Mouse (Mus musculus) cerebellum, adult (tissue): ENCODE measurements around the gene Comt.

Experiments
- ATAC-seq: cut with Nextera tagmentation; 2 replicates; pipeline ENCODE4 v1.9.2; 2017; ENCODE audit warnings: mild to moderate bottlenecking, moderate library complexity, mixed read lengths; ENCODE audit not compliant: insufficient number of reproducible peaks, low FRiP score, low TSS enrichment

Gene Comt

GRCm38 (mm10) chr16:18413032-18413816 is 13.4 kb downstream of the Comt start:
- no peak for ATAC-seq

GRCm38 (mm10) chr16:18411802-18412476 is 14.7 kb downstream of the Comt start:
- peak; percentile 57; the same call in 1 of the 2 replicates for ATAC-seq

GRCm38 (mm10) chr16:18411026-18411649 is 15.5 kb downstream of the Comt start:
- ATAC-seq, result peak; percentile 32; the same call in 1 of the 2 replicates

- no peak for ATAC-seq
Observed at GRCm38 (mm10) chr16:18410418-18410817, 16.2 kb downstream of the Comt start.

GRCm38 (mm10) chr16:18409776-18410175 is 16.9 kb downstream of the Comt start:
- ATAC-seq, result no peak

- no peak for ATAC-seq
Observed at GRCm38 (mm10) chr16:18407912-18408311, 18.7 kb downstream of the Comt start.

GRCm38 (mm10) chr16:18406293-18406692 is 20.4 kb downstream of the Comt start:
- ATAC-seq, result no peak

- no peak for ATAC-seq
Observed at GRCm38 (mm10) chr16:18405876-18406275, 20.8 kb downstream of the Comt start.

GRCm38 (mm10) chr16:18405091-18405854 is 21.4 kb downstream of the Comt start:
- no peak for ATAC-seq

- no peak for ATAC-seq
Observed at GRCm38 (mm10) chr16:18403285-18403684, 23.4 kb downstream of the Comt start.

- no peak for ATAC-seq
Observed at GRCm38 (mm10) chr16:18400472-18401216, 26.0 kb downstream of the Comt start.

GRCm38 (mm10) chr16:18400028-18400427 is 26.6 kb downstream of the Comt start:
- no peak for ATAC-seq

GRCm38 (mm10) chr16:18396791-18397621 is 29.6 kb downstream of the Comt start:
- no peak for ATAC-seq

- peak; percentile 57 for ATAC-seq
Observed at GRCm38 (mm10) chr16:18396201-18396600, 30.5 kb downstream of the Comt start.

GRCm38 (mm10) chr16:18395620-18396036 is 31.0 kb downstream of the Comt start:
- no peak for ATAC-seq

- no peak for ATAC-seq
Observed at GRCm38 (mm10) chr16:18394777-18395619, 31.7 kb downstream of the Comt start.

GRCm38 (mm10) chr16:18394056-18394455 is 32.6 kb downstream of the Comt start:
- no peak for ATAC-seq

GRCm38 (mm10) chr16:18393595-18393994 is 33.1 kb downstream of the Comt start:
- ATAC-seq, result no peak
